Comparison of ENCODE assay signal across 16 mouse cellular contexts in the genomic region with DNA sequence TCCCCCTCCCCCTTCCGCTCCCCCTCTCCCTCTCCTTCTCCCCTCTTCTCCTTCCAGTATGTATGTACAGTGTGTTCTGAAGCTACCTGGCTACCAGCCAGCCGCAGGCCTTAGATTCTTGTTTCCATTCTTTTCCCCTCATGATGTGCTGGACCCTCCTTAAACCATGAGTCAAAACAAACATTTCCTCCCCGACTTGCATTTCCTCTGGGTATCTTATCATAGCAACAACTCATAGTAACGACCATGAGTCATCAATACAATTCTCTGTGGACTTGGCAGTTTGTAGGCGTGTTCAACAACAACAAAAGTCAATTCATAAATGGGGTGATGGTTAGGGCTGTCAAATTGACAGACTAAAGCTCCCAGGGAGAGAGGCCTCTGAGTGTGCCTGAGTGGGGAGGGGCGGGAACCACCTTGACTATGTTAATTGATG.
A peak's percentile ranks its signal among the peaks of the same experiment; 100 is the strongest.
DNase-seq lines count a peak whose midpoint lies in the region; ATAC-seq and TF ChIP-seq lines count a peak whose summit lies in the region.
"Had no signal": no experiment of that assay in that cellular context is flagged by ENCODE, and none has a peak within 500 bp of the region (broad histone marks: within the 10 kb centered on the region; RNA-seq: fewer than 3 reads in every experiment).

No protein-coding gene starts in this region.

- H3K4me3 ChIP-seq in forebrain, embryonic 14.5 days (ENCODE audit: low read depth, low read length): no peak overlapping the region
- H3K4me3 ChIP-seq in forebrain, postnatal 0 days (ENCODE audit: low read depth, low read length): no peak overlapping the region
- H3K4me3 ChIP-seq in lung, embryonic 14.5 days (ENCODE audit: low read depth, low read length): no peak overlapping the region
- no peak overlapping the region for H3K4me3 ChIP-seq in stomach, embryonic 14.5 days (ENCODE audit: low read depth, low read length)
- H3K4me3 ChIP-seq in hindbrain, embryonic 16.5 days (ENCODE audit: low read length): no peak overlapping the region
- H3K4me3 ChIP-seq: embryonic facial prominence, embryonic 12.5 days; limb, embryonic 13.5 days had no signal

- H3K36me3 ChIP-seq in forebrain, embryonic 14.5 days (ENCODE audit: control insufficient read depth, insufficient read depth, low read length): no peaks in the 10 kb centered on the region
- H3K36me3 ChIP-seq in forebrain, postnatal 0 days (ENCODE audit: insufficient read depth): no peaks in the 10 kb centered on the region
- no peaks in the 10 kb centered on the region for H3K36me3 ChIP-seq in lung, embryonic 14.5 days (ENCODE audit: insufficient read depth)
- no peaks in the 10 kb centered on the region for H3K36me3 ChIP-seq in stomach, embryonic 14.5 days (ENCODE audit: control insufficient read depth, insufficient read depth, low read length)
- H3K36me3 ChIP-seq in hindbrain, embryonic 16.5 days (ENCODE audit: control insufficient read depth, insufficient read depth, low read length): no peaks in the 10 kb centered on the region
- H3K36me3 ChIP-seq: embryonic facial prominence, embryonic 12.5 days; limb, embryonic 13.5 days had no signal

- H3K9ac ChIP-seq in forebrain, embryonic 14.5 days (ENCODE audit: low read length): no peak overlapping the region
- H3K9ac ChIP-seq in forebrain, postnatal 0 days: no peak overlapping the region
- H3K9ac ChIP-seq in lung, embryonic 14.5 days: no peak overlapping the region
- no peak overlapping the region for H3K9ac ChIP-seq in stomach, embryonic 14.5 days (replicated peaks; ENCODE audit: low read depth, low read length)
- no peak overlapping the region for H3K9ac ChIP-seq in hindbrain, embryonic 16.5 days (ENCODE audit: low read depth, low read length)
- H3K9ac ChIP-seq: embryonic facial prominence, embryonic 12.5 days; limb, embryonic 13.5 days had no signal

- WGBS in forebrain, embryonic 14.5 days: 68% methylated on average over 6 of the region's 6 CpGs
- WGBS in forebrain, postnatal 0 days: 67% methylated on average over 6 of the region's 6 CpGs
- 44% methylated on average over 6 of the region's 6 CpGs for WGBS in lung, embryonic 14.5 days
- WGBS in stomach, embryonic 14.5 days: 53% methylated on average over 6 of the region's 6 CpGs
- 68% methylated on average over 6 of the region's 6 CpGs for WGBS in hindbrain, embryonic 16.5 days

- ATAC-seq in forebrain, embryonic 14.5 days: 0 out of 2 replicates have a peak, but pooled peaks have one; percentile 20
- no peak for ATAC-seq in forebrain, postnatal 0 days
- peak; percentile 60; the same call in 1 of the 2 replicates for ATAC-seq in lung, embryonic 14.5 days (ENCODE audit: insufficient read depth)
- peak; percentile 37; the same call in 1 of the 2 replicates for ATAC-seq in stomach, embryonic 14.5 days (ENCODE audit: insufficient number of reproducible peaks, insufficient read depth, low FRiP score, low read depth)
- ATAC-seq in hindbrain, embryonic 16.5 days: no peak

- no peak overlapping the region for H3K27ac ChIP-seq in forebrain, embryonic 14.5 days (ENCODE audit: low read depth, low read length)
- H3K27ac ChIP-seq in forebrain, postnatal 0 days (ENCODE audit: low read depth, low read length): no peak overlapping the region
- no peak overlapping the region for H3K27ac ChIP-seq in lung, embryonic 14.5 days (ENCODE audit: low read depth)
- no peak overlapping the region for H3K27ac ChIP-seq in stomach, embryonic 14.5 days (ENCODE audit: low read length)
- H3K27ac ChIP-seq in hindbrain, embryonic 16.5 days (ENCODE audit: low read depth, low read length): no peak overlapping the region
- H3K27ac ChIP-seq: embryonic facial prominence, embryonic 12.5 days; limb, embryonic 13.5 days had no signal

- H3K4me1 ChIP-seq in forebrain, embryonic 14.5 days (ENCODE audit: control insufficient read depth, insufficient read depth, low read length): no peaks in the 10 kb centered on the region
- no peaks in the 10 kb centered on the region for H3K4me1 ChIP-seq in forebrain, postnatal 0 days (ENCODE audit: insufficient read depth)
- H3K4me1 ChIP-seq in lung, embryonic 14.5 days (ENCODE audit: insufficient read depth): peaks cover 6% of the 10 kb centered on the region
- no peaks in the 10 kb centered on the region for H3K4me1 ChIP-seq in stomach, embryonic 14.5 days (ENCODE audit: control insufficient read depth, insufficient read depth, low read length)
- H3K4me1 ChIP-seq in hindbrain, embryonic 16.5 days (ENCODE audit: control insufficient read depth, insufficient read depth, low read depth, low read length): no peaks in the 10 kb centered on the region
- H3K4me1 ChIP-seq: embryonic facial prominence, embryonic 12.5 days; limb, embryonic 13.5 days had no signal

- H3K4me2 ChIP-seq in forebrain, embryonic 14.5 days (ENCODE audit: low read length): no peak overlapping the region
- no peak overlapping the region for H3K4me2 ChIP-seq in forebrain, postnatal 0 days (ENCODE audit: low read depth)
- H3K4me2 ChIP-seq in lung, embryonic 14.5 days: no peak overlapping the region
- H3K4me2 ChIP-seq in stomach, embryonic 14.5 days (replicated peaks; ENCODE audit: low read depth, low read length): no peak overlapping the region
- H3K4me2 ChIP-seq in hindbrain, embryonic 16.5 days (ENCODE audit: low read length): no peak overlapping the region
- H3K4me2 ChIP-seq: embryonic facial prominence, embryonic 12.5 days; limb, embryonic 13.5 days had no signal

- no peak for DNase-seq in forebrain, embryonic 14.5 days (ENCODE audit: low spot score)
- DNase-seq in forebrain, postnatal 0 days: no peak
- DNase-seq in lung, embryonic 14.5 days: peak; percentile 68
- DNase-seq in lung, postnatal 14 days: no peak
- peak; percentile 51 for DNase-seq in R1 (ENCODE audit: low read depth, low spot score)
- no peak for DNase-seq in adrenal gland, adult 8-10 months
- DNase-seq: adrenal gland, postnatal 25 days; cerebellum, postnatal 25 days; gastrocnemius, postnatal 10 days; kidney, postnatal 36 days; lung, adult 18-20 months; midbrain, embryonic 14.5 days had no signal

- no peaks in the 10 kb centered on the region for H3K27me3 ChIP-seq in forebrain, embryonic 14.5 days (replicated peaks; ENCODE audit: control insufficient read depth, insufficient read depth, low read length)
- H3K27me3 ChIP-seq in forebrain, postnatal 0 days (ENCODE audit: insufficient read depth, low read length): no peaks in the 10 kb centered on the region
- H3K27me3 ChIP-seq in lung, embryonic 14.5 days (ENCODE audit: insufficient read depth, low read length): no peaks in the 10 kb centered on the region
- no peaks in the 10 kb centered on the region for H3K27me3 ChIP-seq in stomach, embryonic 14.5 days (ENCODE audit: control insufficient read depth, insufficient read depth, low read length)
- no peaks in the 10 kb centered on the region for H3K27me3 ChIP-seq in hindbrain, embryonic 16.5 days (replicated peaks; ENCODE audit: control insufficient read depth, insufficient read depth, low read length)
- H3K27me3 ChIP-seq: embryonic facial prominence, embryonic 12.5 days; limb, embryonic 13.5 days had no signal

- H3K9me3 ChIP-seq in forebrain, embryonic 14.5 days (replicated peaks; ENCODE audit: control insufficient read depth, low read length): no peaks in the 10 kb centered on the region
- 0 out of 2 replicates have a peak, but pooled peaks cover 3% of the 10 kb centered on the region for H3K9me3 ChIP-seq in forebrain, postnatal 0 days (ENCODE audit: low read length)
- 0 out of 2 replicates have a peak, but pooled peaks cover 4% of the 10 kb centered on the region for H3K9me3 ChIP-seq in lung, embryonic 14.5 days (ENCODE audit: low read depth, low read length)
- no peaks in the 10 kb centered on the region for H3K9me3 ChIP-seq in stomach, embryonic 14.5 days (ENCODE audit: control insufficient read depth, low read depth, low read length)
- no peaks in the 10 kb centered on the region for H3K9me3 ChIP-seq in hindbrain, embryonic 16.5 days (ENCODE audit: control insufficient read depth, low read length)
- H3K9me3 ChIP-seq: embryonic facial prominence, embryonic 12.5 days had no signal

- no peak for TF ChIP-seq CTCF in forebrain, postnatal 0 days (IDR thresholded peaks at IDR 0.05; ENCODE audit: low read depth)
- no peak for TF ChIP-seq CTCF in lung, embryonic 14.5 days (IDR thresholded peaks at IDR 0.05; ENCODE audit: low read depth)

Comparison
In these comparisons a context has a peak if more than half of its experiments do, and no peak if none do; other contexts are left out.
1. ATAC-seq: peak in forebrain, embryonic 14.5 days (single experiment), lung, embryonic 14.5 days (single experiment) and stomach, embryonic 14.5 days (single experiment); none in forebrain, postnatal 0 days (single experiment) and hindbrain, embryonic 16.5 days (single experiment).
2. DNase-seq: peak in lung, embryonic 14.5 days (single experiment) and R1 (single experiment); none in forebrain, embryonic 14.5 days (single experiment), forebrain, postnatal 0 days (single experiment), lung, postnatal 14 days (single experiment) and adrenal gland, adult 8-10 months (single experiment).